Mouse (Mus musculus) C2C12 (cell line): Measurements from ENCODE around the gene Eif4e3.

ENCODE experiments used
- CTCF ChIP-seq: IDR thresholded peaks from one replicate; pipeline ENCODE4 v1.5.1; 2011; ENCODE audit not compliant: control insufficient read depth, insufficient read depth, insufficient read length
- FOSL1 ChIP-seq: IDR thresholded peaks from one replicate; pipeline ENCODE4 v1.8.0; 2011; ENCODE audit warnings: mild to moderate bottlenecking, low read length; ENCODE audit not compliant: poor library complexity, insufficient read depth, severe bottlenecking
- MAX ChIP-seq: IDR thresholded peaks from one replicate; pipeline ENCODE4 v1.6.1; 2011; ENCODE audit warnings: mild to moderate bottlenecking, control low read depth
- MYOG ChIP-seq: IDR thresholded peaks from one replicate; pipeline ENCODE4 v1.6.1; 2011; ENCODE audit not compliant: control insufficient read depth, insufficient read length; ENCODE audit errors: extremely low read depth
- USF1 ChIP-seq: IDR thresholded peaks from one replicate; pipeline ENCODE4 v1.6.1; 2011; ENCODE audit warnings: low read depth, mild to moderate bottlenecking, control low read depth, moderate library complexity

DNA sequence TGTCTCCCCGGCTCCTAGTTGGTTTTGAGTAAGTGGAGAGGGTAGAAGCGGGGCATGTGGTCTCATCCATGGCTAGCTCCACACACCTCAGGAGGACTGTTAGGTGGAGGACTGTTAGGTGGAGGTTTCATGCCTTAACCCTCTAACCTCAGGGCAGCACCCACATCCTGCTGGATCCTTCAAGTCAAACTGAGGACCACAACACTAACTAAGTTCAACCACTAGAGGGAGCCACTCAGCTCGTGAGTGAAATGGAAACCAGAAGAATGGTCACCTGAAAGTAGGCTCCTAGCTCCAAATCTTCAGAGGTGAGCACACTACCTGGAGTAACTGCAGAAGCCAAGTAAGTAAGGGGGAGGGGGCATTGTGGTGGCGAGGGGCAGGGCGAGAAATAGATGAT, 18.3 kb upstream of the Eif4e3 start:
- TF ChIP-seq CTCF: no peak
- TF ChIP-seq MAX: no peak
- TF ChIP-seq FOSL1: no peak
- TF ChIP-seq USF1: no peak
- TF ChIP-seq MYOG: no peak
